Mouse (Mus musculus): ENCODE data around the gene Sept8.

DNA sequence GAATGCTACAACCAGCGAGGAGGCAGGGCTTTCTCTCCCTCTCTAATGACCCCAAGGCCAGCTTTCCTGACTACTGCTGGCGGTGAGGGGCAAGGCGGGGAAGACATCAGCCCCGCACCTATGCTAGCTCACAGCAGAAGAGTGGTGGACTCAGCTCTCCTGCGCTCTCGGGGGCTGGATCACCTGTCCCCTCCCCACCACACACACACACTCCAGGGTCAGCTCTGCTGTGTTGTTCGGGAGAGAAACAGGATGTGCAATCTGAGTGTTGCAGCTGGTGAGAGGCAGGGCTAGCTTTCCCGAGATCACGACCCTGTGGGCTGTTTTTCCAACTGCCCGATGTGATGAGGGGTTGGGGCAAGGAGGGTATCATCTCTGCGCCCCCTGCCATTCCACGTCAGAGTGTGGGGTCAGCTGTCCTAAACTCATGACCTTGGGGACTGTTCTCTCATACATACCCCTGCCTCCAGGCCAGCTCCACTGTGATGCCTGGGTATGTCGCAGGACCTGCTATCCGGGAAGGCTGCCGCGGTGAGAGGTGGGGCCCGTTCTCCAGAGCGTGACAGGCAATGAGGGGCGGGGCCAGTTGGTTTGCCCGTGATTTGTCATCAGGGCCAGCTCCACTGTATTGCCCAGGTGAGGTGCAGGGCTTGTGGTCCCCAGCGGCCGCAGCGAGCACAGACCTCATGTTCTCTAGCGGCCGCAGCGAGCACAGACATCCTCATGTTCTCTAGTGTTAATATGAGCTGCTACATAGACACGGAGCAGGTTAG is 32.0 kb upstream of the Sept8 start:
- TF ChIP-seq CTCF (IDR thresholded peaks at IDR 0.05; ENCODE audit: low read depth) (no peak), EP300 (IDR thresholded peaks at IDR 0.05; ENCODE audit: low read depth) (no peak)

Data from liver, embryonic 14.5 days (tissue).